Mouse (Mus musculus) small intestine, adult 2 months (tissue): ENCODE measurements at regions not wholly inside any gene's neighbourhood (a gene's known extent, or its start where the extent isn't known, plus 50 kb on each side); places are given as distances from the start of the nearest gene placed in this dataset.

Experiments
- CTCF ChIP-seq: fragments of 200-500 bp; IDR thresholded peaks from 2 replicates; pipeline ENCODE4 v1.5.1; 2012; ENCODE audit warnings: low read depth, mild to moderate bottlenecking, control low read depth, inconsistent platforms, low read length, moderate library complexity, mixed read lengths; ENCODE audit not compliant: insufficient replicate concordance, insufficient read length; ENCODE audit errors: extremely low read depth
- POLR2A ChIP-seq: fragments of 200-500 bp; IDR thresholded peaks from 2 replicates; pipeline ENCODE4 v1.6.1; 2012; ENCODE audit warnings: low read depth, mild to moderate bottlenecking, control low read depth, inconsistent platforms, low read length, moderate library complexity

DNA sequence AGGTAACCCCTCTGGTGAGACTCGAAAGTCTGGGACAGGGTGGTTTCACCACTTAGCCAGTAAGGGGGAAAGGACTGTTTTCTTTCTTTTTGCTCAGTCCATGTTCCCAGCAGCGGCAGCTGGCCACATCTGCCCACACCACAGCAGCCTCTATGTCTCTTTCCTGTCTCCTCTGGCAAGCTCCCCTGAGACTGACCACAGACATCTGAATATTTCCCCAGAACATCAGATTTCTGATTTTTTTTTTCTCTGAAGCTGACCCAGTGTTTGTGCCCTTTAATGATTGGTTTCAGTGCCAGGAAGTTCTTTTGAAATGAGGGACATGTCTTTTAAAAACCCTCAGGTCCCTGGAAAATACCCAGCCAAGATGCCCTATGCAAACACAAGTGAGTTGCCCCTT, 101.7 kb upstream of the Syt6 start:
- TF ChIP-seq CTCF (no peak), POLR2A (no peak)
